Mouse (Mus musculus) kidney, embryonic 15.5 days (tissue): ENCODE measurements at regions not wholly inside any gene's neighbourhood (a gene's known extent, or its start where the extent isn't known, plus 50 kb on each side); places are given as distances from the start of the nearest gene placed in this dataset.

Source experiments
- ATAC-seq: fragments of 200-750 bp; cut with Nextera tagmentation; replicated peaks from 2 replicates; pipeline ENCODE4 v1.8.0; 2017; ENCODE audit warnings: moderate TSS enrichment; ENCODE audit not compliant: low FRiP score
- H3K27ac ChIP-seq: fragments of 300-500 bp; sonication (generic); 2 replicates; pipeline ENCODE4 v1.5.1; 2015; ENCODE audit warnings: mild to moderate bottlenecking, inconsistent platforms
- H3K27me3 ChIP-seq: fragments of 300-500 bp; sonication (generic); 2 replicates; pipeline ENCODE4 v1.6.1; 2015; ENCODE audit warnings: inconsistent platforms
- H3K36me3 ChIP-seq: fragments of 300-500 bp; sonication (generic); 2 replicates; pipeline ENCODE4 v1.6.1; 2015; ENCODE audit warnings: inconsistent platforms
- H3K4me1 ChIP-seq: fragments of 300-500 bp; sonication (generic); 2 replicates; pipeline ENCODE4 v1.6.1; 2015; ENCODE audit warnings: inconsistent platforms
- H3K4me2 ChIP-seq: fragments of 300-500 bp; sonication (generic); 2 replicates; pipeline ENCODE4 v1.6.1; 2015; ENCODE audit warnings: moderate library complexity, mild to moderate bottlenecking, inconsistent platforms
- H3K4me3 ChIP-seq: fragments of 300-500 bp; sonication (generic); replicated peaks from 2 replicates; pipeline ENCODE4 v1.5.1; 2015; ENCODE audit warnings: mild to moderate bottlenecking, inconsistent platforms
- H3K9ac ChIP-seq: fragments of 300-500 bp; sonication (generic); 2 replicates; pipeline ENCODE4 v1.6.1; 2015; ENCODE audit warnings: mild to moderate bottlenecking, inconsistent platforms
- H3K9me3 ChIP-seq: fragments of 300-500 bp; sonication (generic); replicated peaks from 2 replicates; pipeline ENCODE4 v1.6.1; 2016; ENCODE audit warnings: inconsistent platforms
- WGBS: fragments of 180-500 bp; shearing (Covaris S2); methylation state at CpG from one replicate; pipeline ENCODE4 v1.1.7; 2015; ENCODE audit warnings: mixed read lengths; 5-methylcytosine and 5-hydroxymethylcytosine counted together

- 28% methylated on average over 8 of the region's 8 CpGs for WGBS
- Histone ChIP-seq H3K27me3 (no peaks in the 10 kb centered on the region), H3K27ac (no peak overlapping the region), H3K4me1 (peaks cover 4% of the 10 kb centered on the region; the same call in 1 of the 2 replicates), H3K4me3 (no peak overlapping the region), H3K4me2 (no peak overlapping the region), H3K9me3 (no peaks in the 10 kb centered on the region), H3K9ac (no peak overlapping the region), H3K36me3 (no peaks in the 10 kb centered on the region)
- ATAC-seq: peak; percentile 74
Observed at GRCm38 (mm10) chr13:90490991-90491951, 401.9 kb upstream of the Xrcc4 start.

GRCm38 (mm10) chr13:90480484-90480883 lies 391.1 kb upstream of the Xrcc4 start:
- Histone ChIP-seq H3K27me3 (no peaks in the 10 kb centered on the region), H3K4me3 (no peak overlapping the region), H3K36me3 (no peaks in the 10 kb centered on the region), H3K4me2 (no peak overlapping the region), H3K9ac (no peak overlapping the region), H3K4me1 (no peaks in the 10 kb centered on the region), H3K9me3 (no peaks in the 10 kb centered on the region), H3K27ac (no peak overlapping the region)
- ATAC-seq: no peak
- WGBS: 82% methylated on average over 4 of the region's 4 CpGs

- Histone ChIP-seq H3K4me2 (no peak overlapping the region), H3K4me3 (no peak overlapping the region), H3K36me3 (no peaks in the 10 kb centered on the region), H3K9ac (no peak overlapping the region), H3K27me3 (no peaks in the 10 kb centered on the region), H3K9me3 (no peaks in the 10 kb centered on the region), H3K4me1 (no peaks in the 10 kb centered on the region), H3K27ac (no peak overlapping the region)
- no peak for ATAC-seq
- 87% methylated on average over 2 of the region's 2 CpGs for WGBS
Observed at GRCm38 (mm10) chr13:90476880-90477279, 387.5 kb upstream of the Xrcc4 start.

- no peak for ATAC-seq
- H3K27me3 ChIP-seq: no peaks in the 10 kb centered on the region
- H3K27ac ChIP-seq: no peak overlapping the region
- H3K9me3 ChIP-seq: no peaks in the 10 kb centered on the region
- H3K4me1 ChIP-seq: no peaks in the 10 kb centered on the region
- H3K36me3 ChIP-seq: no peaks in the 10 kb centered on the region
- H3K4me2 ChIP-seq: no peak overlapping the region
- H3K9ac ChIP-seq: no peak overlapping the region
- no peak overlapping the region for H3K4me3 ChIP-seq
- WGBS: 87% methylated on average over 6 of the region's 6 CpGs
Observed at GRCm38 (mm10) chr13:90474507-90474906, 385.1 kb upstream of the Xrcc4 start.

GRCm38 (mm10) chr13:90474053-90474452 lies 384.6 kb upstream of the Xrcc4 start:
- no peak overlapping the region for H3K27ac ChIP-seq
- H3K4me3 ChIP-seq: no peak overlapping the region
- no peaks in the 10 kb centered on the region for H3K4me1 ChIP-seq
- H3K4me2 ChIP-seq: no peak overlapping the region
- H3K9me3 ChIP-seq: no peaks in the 10 kb centered on the region
- no peaks in the 10 kb centered on the region for H3K27me3 ChIP-seq
- ATAC-seq: no peak
- no peaks in the 10 kb centered on the region for H3K36me3 ChIP-seq
- H3K9ac ChIP-seq: no peak overlapping the region

- Histone ChIP-seq H3K9ac (no peak overlapping the region), H3K4me2 (no peak overlapping the region), H3K27me3 (no peaks in the 10 kb centered on the region), H3K9me3 (no peaks in the 10 kb centered on the region), H3K4me3 (no peak overlapping the region), H3K27ac (no peak overlapping the region), H3K4me1 (no peaks in the 10 kb centered on the region), H3K36me3 (no peaks in the 10 kb centered on the region)
- 90% methylated on average over 8 of the region's 8 CpGs for WGBS
- ATAC-seq: no peak
Observed at GRCm38 (mm10) chr13:90473041-90473825, 383.8 kb upstream of the Xrcc4 start.

GRCm38 (mm10) chr13:90466096-90466495 lies 376.7 kb upstream of the Xrcc4 start:
- Histone ChIP-seq H3K27ac (no peak overlapping the region), H3K4me1 (peaks cover 8% of the 10 kb centered on the region), H3K36me3 (no peaks in the 10 kb centered on the region), H3K9me3 (no peaks in the 10 kb centered on the region), H3K9ac (no peak overlapping the region), H3K4me2 (no peak overlapping the region), H3K27me3 (no peaks in the 10 kb centered on the region), H3K4me3 (no peak overlapping the region)
- ATAC-seq: no peak
- WGBS: 70% methylated on average over 5 of the region's 5 CpGs

GRCm38 (mm10) chr13:90464051-90464450 lies 374.6 kb upstream of the Xrcc4 start:
- Histone ChIP-seq H3K4me1 (peaks cover 8% of the 10 kb centered on the region), H3K9ac (no peak overlapping the region), H3K4me2 (no peak overlapping the region), H3K4me3 (no peak overlapping the region), H3K27me3 (no peaks in the 10 kb centered on the region), H3K9me3 (no peaks in the 10 kb centered on the region), H3K36me3 (no peaks in the 10 kb centered on the region), H3K27ac (peak overlapping the region; percentile 82)
- peak; percentile 86 for ATAC-seq
- WGBS: 76% methylated on average over 2 of the region's 2 CpGs

GRCm38 (mm10) chr13:90463381-90463780 lies 374.0 kb upstream of the Xrcc4 start:
- no peak overlapping the region for H3K4me2 ChIP-seq
- H3K27me3 ChIP-seq: no peaks in the 10 kb centered on the region
- H3K27ac ChIP-seq: no peak overlapping the region
- no peak overlapping the region for H3K4me3 ChIP-seq
- H3K4me1 ChIP-seq: peaks cover 8% of the 10 kb centered on the region
- no peaks in the 10 kb centered on the region for H3K36me3 ChIP-seq
- H3K9ac ChIP-seq: no peak overlapping the region
- peak; percentile 86 for ATAC-seq
- H3K9me3 ChIP-seq: no peaks in the 10 kb centered on the region
- 51% methylated on average over 2 of the region's 2 CpGs for WGBS

GRCm38 (mm10) chr13:90454631-90455030 lies 365.2 kb upstream of the Xrcc4 start:
- ATAC-seq: no peak
- no peak overlapping the region for H3K9ac ChIP-seq
- H3K27me3 ChIP-seq: no peaks in the 10 kb centered on the region
- no peaks in the 10 kb centered on the region for H3K4me1 ChIP-seq
- no peak overlapping the region for H3K4me3 ChIP-seq
- H3K36me3 ChIP-seq: no peaks in the 10 kb centered on the region
- no peaks in the 10 kb centered on the region for H3K9me3 ChIP-seq
- no peak overlapping the region for H3K4me2 ChIP-seq
- H3K27ac ChIP-seq: no peak overlapping the region

- H3K27ac ChIP-seq: no peak overlapping the region
- H3K4me3 ChIP-seq: no peak overlapping the region
- no peaks in the 10 kb centered on the region for H3K27me3 ChIP-seq
- H3K4me2 ChIP-seq: no peak overlapping the region
- no peak overlapping the region for H3K9ac ChIP-seq
- H3K36me3 ChIP-seq: no peaks in the 10 kb centered on the region
- no peak for ATAC-seq
- H3K4me1 ChIP-seq: no peaks in the 10 kb centered on the region
- H3K9me3 ChIP-seq: no peaks in the 10 kb centered on the region
- 88% methylated on average over 3 of the region's 3 CpGs for WGBS
Observed at GRCm38 (mm10) chr13:90426901-90427300, 337.5 kb upstream of the Xrcc4 start.

- no peaks in the 10 kb centered on the region for H3K4me1 ChIP-seq
Observed at GRCm38 (mm10) chr13:90425379-90425778, 336.0 kb upstream of the Xrcc4 start.

More at GRCm38 (mm10) chr13:90425379-90425778, 336.0 kb upstream of the Xrcc4 start:
- WGBS: 21% methylated on average over 1 of the region's 1 CpGs
- Histone ChIP-seq H3K9me3 (no peaks in the 10 kb centered on the region), H3K4me2 (no peak overlapping the region), H3K27me3 (no peaks in the 10 kb centered on the region), H3K9ac (no peak overlapping the region), H3K27ac (peak overlapping the region; percentile 13; the same call in 1 of the 2 replicates), H3K36me3 (no peaks in the 10 kb centered on the region), H3K4me3 (no peak overlapping the region)
- ATAC-seq: peak; percentile 97
